Mouse (Mus musculus): ENCODE data around the gene Ugt1a7c. TPM values are rescaled to one million over a fixed set of nuclear protein-coding genes. Genes with fewer than 3 reads are reported as not detected.
"Not testable (repeated sequence)": the region's sequence is repeated elsewhere in the genome, so short reads cannot be mapped to it uniquely, and the experiment has no call there.

Gene Ugt1a7c
- total RNA-seq, 2 experiments from 2014 or later: 1.9 to 2.6 TPM

GRCm38 (mm10) chr1:88199996-88200395 lies 105.1 kb downstream of the Ugt1a7c start:
- no peak for DNase-seq

GRCm38 (mm10) chr1:88200456-88200855 lies 105.6 kb downstream of the Ugt1a7c start, which contains the start of gene Ugt1a2:
Gene Ugt1a2 (plus strand): TSS chr1:88200601.
- DNase-seq: no peak

GRCm38 (mm10) chr1:88205294-88205922 lies 110.5 kb downstream of the Ugt1a7c start, which contains the start of gene Dnajb3:
Gene Dnajb3 (minus strand): TSS chr1:88205782.
- DNase-seq: peak; percentile 85

- no peak for DNase-seq
These were observed 112.1 kb downstream of the Ugt1a7c start for GRCm38 (mm10) chr1:88206843-88207479.

GRCm38 (mm10) chr1:88211812-88212211 lies 117.0 kb downstream of the Ugt1a7c start, which contains the start of gene Ugt1a1:
Gene Ugt1a1 (plus strand): TSS chr1:88211959.
- no peak for DNase-seq

GRCm38 (mm10) chr1:88212341-88213045 lies 117.6 kb downstream of the Ugt1a7c start:
- DNase-seq: no peak

- no peak for DNase-seq
These were observed 118.2 kb downstream of the Ugt1a7c start for GRCm38 (mm10) chr1:88213061-88213460.

GRCm38 (mm10) chr1:88213766-88214461 lies 119.1 kb downstream of the Ugt1a7c start:
- no peak for DNase-seq

GRCm38 (mm10) chr1:88214462-88214952 lies 119.6 kb downstream of the Ugt1a7c start:
- no peak for DNase-seq

GRCm38 (mm10) chr1:88215466-88216380 lies 120.9 kb downstream of the Ugt1a7c start:
- DNase-seq: no peak

- no peak for DNase-seq
These were observed 121.7 kb downstream of the Ugt1a7c start for GRCm38 (mm10) chr1:88216551-88216950.

GRCm38 (mm10) chr1:88217144-88217543 lies 122.3 kb downstream of the Ugt1a7c start:
- DNase-seq: no peak

- DNase-seq: no peak
These were observed 122.7 kb downstream of the Ugt1a7c start for GRCm38 (mm10) chr1:88217576-88217975.

GRCm38 (mm10) chr1:88218051-88218450 lies 123.2 kb downstream of the Ugt1a7c start:
- peak; percentile 11 for DNase-seq

- no peak for DNase-seq
These were observed 123.7 kb downstream of the Ugt1a7c start for GRCm38 (mm10) chr1:88218591-88218990.

GRCm38 (mm10) chr1:88219054-88219453 lies 124.2 kb downstream of the Ugt1a7c start:
- no peak for DNase-seq

- DNase-seq: no peak
These were observed 125.5 kb downstream of the Ugt1a7c start for GRCm38 (mm10) chr1:88220336-88220735.

GRCm38 (mm10) chr1:88222216-88222615 lies 127.4 kb downstream of the Ugt1a7c start:
- DNase-seq: no peak

GRCm38 (mm10) chr1:88223011-88223515 lies 128.2 kb downstream of the Ugt1a7c start:
- not testable (repeated sequence) for DNase-seq

GRCm38 (mm10) chr1:88223591-88223990 lies 128.7 kb downstream of the Ugt1a7c start:
- DNase-seq: peak; percentile 34
